Mouse (Mus musculus) midbrain, embryonic 14.5 days (tissue): ENCODE measurements around the gene Irak3. TPM values are rescaled to one million over a fixed set of nuclear protein-coding genes. Genes with fewer than 3 reads are reported as not detected.

Source experiments
- ATAC-seq: fragments of 200-750 bp; cut with Nextera tagmentation; 2 replicates; pipeline ENCODE4 v1.8.0; 2017; ENCODE audit warnings: moderate number of reproducible peaks, moderate library complexity; ENCODE audit not compliant: low FRiP score, low TSS enrichment
- DNase-seq: peaks from one replicate; pipeline ENCODE4 v3.0.0-alpha.2; 2015
- H3K27ac ChIP-seq: fragments of 300-500 bp; sonication (generic); replicated peaks from 2 replicates; pipeline ENCODE4 v1.5.1; 2014; ENCODE audit warnings: mild to moderate bottlenecking, low read depth, low read length, moderate library complexity
- H3K27me3 ChIP-seq: fragments of 300-500 bp; sonication (generic); 2 replicates; pipeline ENCODE4 v1.6.1; 2014; ENCODE audit warnings: low read length, control low read depth, mixed read lengths; ENCODE audit not compliant: control insufficient read depth, insufficient read depth
- H3K36me3 ChIP-seq: fragments of 300-500 bp; sonication (generic); 2 replicates; pipeline ENCODE4 v1.6.1; 2014; ENCODE audit warnings: low read length, control low read depth; ENCODE audit not compliant: control insufficient read depth, insufficient read depth
- H3K4me1 ChIP-seq: fragments of 300-500 bp; sonication (generic); 2 replicates; pipeline ENCODE4 v1.6.1; 2014; ENCODE audit warnings: mild to moderate bottlenecking, antibody characterized with exemption, low read length, control low read depth; ENCODE audit not compliant: control insufficient read depth, insufficient read depth
- H3K4me2 ChIP-seq: fragments of 300-500 bp; sonication (generic); 2 replicates; pipeline ENCODE4 v1.6.1; 2014; ENCODE audit warnings: mild to moderate bottlenecking, low read length, moderate library complexity
- H3K4me3 ChIP-seq: fragments of 300-500 bp; sonication (generic); replicated peaks from 2 replicates; pipeline ENCODE4 v1.5.1; 2014; ENCODE audit warnings: low read depth, low read length
- H3K9ac ChIP-seq: fragments of 300-500 bp; sonication (generic); replicated peaks from 2 replicates; pipeline ENCODE4 v1.6.1; 2014; ENCODE audit warnings: mild to moderate bottlenecking, low read length, moderate library complexity
- H3K9me3 ChIP-seq: fragments of 300-500 bp; sonication (generic); 2 replicates; pipeline ENCODE4 v1.6.1; 2016; ENCODE audit warnings: low read length, control low read depth, mixed read lengths; ENCODE audit not compliant: control insufficient read depth
- WGBS: fragments of 180-500 bp; shearing (Covaris S2); extraction: QIAGEN DNeasy Blood & Tissue Kit; methylation state at CpG from one replicate; pipeline ENCODE4 v1.1.7; 2014; 5-methylcytosine and 5-hydroxymethylcytosine counted together
- polyA plus RNA-seq: library from polyadenylated mRNA; unstranded; fragments of >200 nt; fragmentation: Nextera tagmentation; extraction: Ambion mirVana; gene quantifications from 2 replicates; pipeline ENCODE4 v1.2.1, GENCODE M21; 2014

Irak3 gene
- 0.13 and 0.45 TPM in 2 replicates for polyA plus RNA-seq

DNA sequence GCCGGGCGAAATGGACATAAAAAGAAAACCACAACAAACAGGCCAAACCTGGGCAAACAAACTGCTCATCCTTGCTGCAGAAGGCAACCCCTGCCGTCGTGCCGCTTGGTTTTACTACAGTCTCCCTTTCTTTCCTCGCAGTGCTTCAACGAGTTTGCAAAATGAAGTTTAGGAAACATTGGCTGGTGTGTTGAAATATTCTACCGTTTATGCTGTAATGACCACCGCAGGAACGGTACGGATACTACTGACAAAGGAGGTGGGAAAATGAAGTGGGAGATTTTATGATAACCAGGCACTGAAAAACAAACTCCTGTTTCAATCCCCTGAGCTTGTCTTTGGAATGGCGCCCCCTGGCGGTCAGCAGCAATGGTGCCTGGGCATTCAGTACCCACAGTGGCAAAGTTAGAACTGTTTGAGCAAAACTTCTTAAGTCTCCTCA, at the start of gene Irak3:
TSS of gene Irak3 (minus strand) at position 170 of the 442 bp plus-strand sequence.
- Histone ChIP-seq H3K9ac (peak within 1 kb of the TSS; percentile 43), H3K27me3 (peaks cover 11% of the 10 kb centered on the region), H3K9me3 (no peaks in the 10 kb centered on the region), H3K4me1 (peaks cover 8% of the 10 kb centered on the region; the same call in 1 of the 2 replicates), H3K27ac (no peak within 1 kb of the TSS), H3K4me3 (peak within 1 kb of the TSS; percentile 42), H3K4me2 (peak within 1 kb of the TSS; percentile 73), H3K36me3 (no peaks in the 10 kb centered on the region)
- ATAC-seq (no peak), DNase-seq (peak; percentile 90)
- WGBS = 3% methylated on average over 13 of the region's 13 CpGs

DNA sequence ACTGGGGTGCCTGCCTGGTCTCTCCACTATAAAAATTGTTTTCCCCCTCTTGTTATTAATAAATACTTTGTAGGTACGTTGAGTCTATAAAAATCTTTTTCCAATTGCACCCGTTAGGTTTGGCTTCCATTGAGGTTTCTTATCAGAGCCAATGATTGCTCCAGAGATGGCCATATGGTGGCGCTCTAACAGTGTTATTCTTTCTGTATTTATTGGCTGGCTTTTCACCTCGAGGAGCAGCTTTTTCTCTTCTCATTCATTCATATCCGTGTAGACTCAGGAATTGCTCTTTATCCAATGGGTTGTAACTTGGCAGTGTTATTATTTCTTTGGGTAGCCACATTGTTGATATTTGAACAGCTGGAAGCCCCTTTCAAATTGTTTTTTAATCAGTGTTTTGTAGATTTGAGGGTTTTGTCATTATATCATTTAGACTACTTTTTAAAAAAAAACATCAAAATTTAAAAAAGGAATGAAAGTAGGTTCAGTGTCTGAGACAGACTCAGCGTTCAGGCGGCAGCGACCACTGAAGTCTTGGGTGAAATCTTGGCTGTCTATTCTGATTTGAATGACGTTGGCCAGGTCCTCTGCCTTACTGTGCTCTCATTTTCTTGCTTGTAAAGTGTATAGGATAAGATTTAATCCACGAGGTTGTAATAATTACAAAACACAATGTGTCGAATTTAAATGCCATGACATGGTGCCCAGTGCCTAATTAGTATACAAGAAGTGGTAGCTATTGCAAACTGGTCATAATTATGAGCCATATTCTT, 49.2 kb upstream of the Irak3 start:
- Histone ChIP-seq H3K27me3 (0 out of 2 replicates have a peak, but pooled peaks cover 4% of the 10 kb centered on the region), H3K4me3 (no peak overlapping the region), H3K36me3 (no peaks in the 10 kb centered on the region), H3K27ac (no peak overlapping the region), H3K4me2 (no peak overlapping the region), H3K9me3 (no peaks in the 10 kb centered on the region), H3K9ac (no peak overlapping the region), H3K4me1 (no peaks in the 10 kb centered on the region)
- ATAC-seq (no peak), DNase-seq (no peak)
- 59% methylated on average over 11 of the region's 11 CpGs for WGBS

DNA sequence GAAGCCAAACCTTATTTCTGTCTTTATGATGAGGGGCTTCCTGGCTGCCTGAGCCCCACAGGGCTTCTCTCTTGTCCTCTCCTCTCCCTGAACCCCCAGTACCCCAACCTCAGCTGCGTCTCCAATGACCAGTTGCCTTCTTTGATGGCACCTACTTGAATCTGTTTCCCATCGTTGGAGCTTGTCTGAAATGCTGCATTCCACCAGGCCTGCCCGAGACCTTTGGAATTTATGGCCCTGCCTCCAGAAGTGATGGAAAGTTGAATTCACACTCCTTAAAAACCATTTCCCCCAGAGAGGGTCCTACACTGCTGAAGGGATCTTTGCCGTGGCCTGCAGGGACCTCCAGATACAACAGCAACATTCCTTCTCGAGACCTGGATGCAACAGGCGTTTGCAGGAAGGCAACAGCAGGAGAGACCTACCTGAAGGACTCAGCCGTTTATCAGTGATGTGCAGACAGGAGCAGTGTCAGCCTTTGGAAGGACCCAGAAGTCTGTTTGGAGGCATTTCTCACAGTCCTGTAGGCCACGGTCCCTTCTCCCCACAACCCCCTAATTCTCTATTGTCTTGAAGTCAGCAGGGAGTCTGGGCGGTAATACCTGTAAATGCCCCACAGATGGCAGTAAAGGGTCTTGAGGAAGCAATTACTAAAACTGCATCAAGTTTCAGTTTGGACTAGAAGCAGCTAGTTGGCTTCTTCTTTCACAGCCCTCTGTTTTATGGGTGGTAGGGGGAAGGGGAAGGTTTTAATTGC, 45.2 kb upstream of the Irak3 start:
- no peaks in the 10 kb centered on the region for H3K36me3 ChIP-seq
- H3K27ac ChIP-seq = no peak overlapping the region
- ATAC-seq (no peak), DNase-seq (peak; percentile 85)
- no peaks in the 10 kb centered on the region for H3K4me1 ChIP-seq
- no peak overlapping the region for H3K4me2 ChIP-seq
- no peak overlapping the region for H3K9ac ChIP-seq
- 48% methylated on average over 9 of the region's 9 CpGs for WGBS
- no peaks in the 10 kb centered on the region for H3K27me3 ChIP-seq
- no peaks in the 10 kb centered on the region for H3K9me3 ChIP-seq
- H3K4me3 ChIP-seq = no peak overlapping the region

DNA sequence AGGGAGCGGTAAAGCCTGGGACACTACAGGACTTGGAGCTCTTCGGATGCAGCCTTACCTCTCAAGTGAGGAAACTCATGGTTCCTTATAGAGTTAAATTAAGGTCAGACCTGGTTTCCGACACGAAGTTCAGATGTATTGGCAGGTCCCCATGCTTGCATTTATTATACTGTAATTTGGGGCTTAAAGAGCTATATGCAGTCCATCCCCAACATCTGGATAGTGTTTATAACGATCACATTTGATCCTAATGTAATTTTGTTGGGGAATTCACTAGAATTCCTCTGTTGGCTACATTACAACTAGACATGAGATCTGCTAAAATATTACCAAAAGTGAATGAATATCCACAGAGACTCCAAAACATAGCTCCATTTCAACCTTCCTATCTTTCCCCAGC, 43.8 kb upstream of the Irak3 start:
- 87% methylated on average over 5 of the region's 5 CpGs for WGBS
- Histone ChIP-seq H3K36me3 (no peaks in the 10 kb centered on the region), H3K9ac (no peak overlapping the region), H3K4me2 (no peak overlapping the region), H3K4me3 (no peak overlapping the region), H3K27me3 (no peaks in the 10 kb centered on the region), H3K9me3 (no peaks in the 10 kb centered on the region), H3K27ac (no peak overlapping the region), H3K4me1 (no peaks in the 10 kb centered on the region)
- ATAC-seq (no peak), DNase-seq (no peak)

DNA sequence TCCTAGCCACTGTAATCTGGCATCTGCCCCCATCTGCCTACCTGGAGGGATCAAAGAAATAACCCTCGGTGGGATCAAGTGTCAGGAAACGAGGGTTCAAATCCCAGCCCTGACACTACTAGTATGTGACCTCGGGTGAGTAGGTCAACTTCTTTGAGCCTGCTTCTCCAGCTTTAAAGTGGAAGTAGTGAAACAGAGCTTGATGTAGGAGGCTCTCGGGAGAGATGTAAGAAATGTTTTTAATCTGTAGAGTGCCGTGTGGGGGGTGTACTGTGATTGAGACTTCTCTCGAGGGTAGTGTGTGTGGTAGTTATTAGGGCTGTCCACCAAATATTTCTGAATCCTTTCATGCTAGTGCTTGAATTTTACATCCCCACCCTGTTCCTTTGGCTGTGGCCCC, 40.5 kb upstream of the Irak3 start:
- DNase-seq = no peak
- H3K27me3 ChIP-seq = no peaks in the 10 kb centered on the region
- 74% methylated on average over 6 of the region's 6 CpGs for WGBS
- H3K4me1 ChIP-seq = no peaks in the 10 kb centered on the region
- H3K4me2 ChIP-seq = no peak overlapping the region
- no peak overlapping the region for H3K27ac ChIP-seq
- no peak for ATAC-seq
- no peaks in the 10 kb centered on the region for H3K9me3 ChIP-seq
- H3K36me3 ChIP-seq = no peaks in the 10 kb centered on the region
- no peak overlapping the region for H3K9ac ChIP-seq
- no peak overlapping the region for H3K4me3 ChIP-seq

DNA sequence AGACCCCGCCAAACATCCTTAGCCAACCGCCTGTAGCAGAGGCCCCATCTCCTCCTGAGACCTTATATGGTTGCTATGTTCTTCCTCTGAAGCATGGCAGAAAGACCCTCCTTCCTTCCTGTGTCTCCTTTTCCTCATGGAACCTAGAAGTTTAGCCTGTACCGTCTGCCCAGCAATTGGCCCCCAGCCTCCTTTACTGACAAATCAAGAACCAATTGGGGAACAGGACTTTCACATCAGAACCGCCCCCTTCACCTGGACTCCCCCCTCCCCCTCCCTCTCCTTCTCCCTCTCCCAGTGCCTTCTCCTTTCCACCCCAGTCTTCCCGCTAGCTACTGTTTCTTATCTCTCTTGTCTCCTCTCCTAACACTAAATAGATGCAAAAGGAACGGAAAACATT, 37.5 kb upstream of the Irak3 start:
- no peaks in the 10 kb centered on the region for H3K27me3 ChIP-seq
- H3K4me2 ChIP-seq = no peak overlapping the region
- no peaks in the 10 kb centered on the region for H3K4me1 ChIP-seq
- WGBS = 68% methylated on average over 6 of the region's 6 CpGs
- DNase-seq (no peak), ATAC-seq (no peak)
- H3K36me3 ChIP-seq = no peaks in the 10 kb centered on the region
- no peak overlapping the region for H3K9ac ChIP-seq
- H3K9me3 ChIP-seq = no peaks in the 10 kb centered on the region
- H3K27ac ChIP-seq = no peak overlapping the region
- no peak overlapping the region for H3K4me3 ChIP-seq

DNA sequence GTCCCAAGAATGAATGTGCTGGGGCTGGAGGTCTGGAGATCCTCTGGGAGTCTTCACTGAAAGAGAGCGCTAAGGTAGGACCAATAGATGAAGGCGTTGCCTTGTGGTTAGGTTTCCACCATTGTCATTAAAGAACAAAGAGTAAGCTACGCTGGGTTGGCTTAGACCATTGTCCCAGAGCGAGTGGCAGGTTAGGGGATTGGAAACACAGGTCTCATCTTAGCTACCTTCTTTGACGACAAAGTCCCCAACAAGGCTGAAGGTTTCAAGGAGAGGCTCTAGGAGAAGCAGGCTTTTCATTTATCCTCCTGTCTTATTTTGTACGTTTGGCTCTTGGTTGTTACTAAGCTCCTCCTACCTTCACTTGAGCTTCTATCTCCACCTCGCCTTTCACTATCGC, 36.3 kb upstream of the Irak3 start:
- no peak overlapping the region for H3K9ac ChIP-seq
- no peaks in the 10 kb centered on the region for H3K9me3 ChIP-seq
- H3K36me3 ChIP-seq = no peaks in the 10 kb centered on the region
- H3K27me3 ChIP-seq = no peaks in the 10 kb centered on the region
- WGBS = 87% methylated on average over 8 of the region's 8 CpGs
- H3K27ac ChIP-seq = no peak overlapping the region
- DNase-seq (no peak), ATAC-seq (no peak)
- no peak overlapping the region for H3K4me2 ChIP-seq
- H3K4me3 ChIP-seq = no peak overlapping the region
- H3K4me1 ChIP-seq = no peaks in the 10 kb centered on the region

DNA sequence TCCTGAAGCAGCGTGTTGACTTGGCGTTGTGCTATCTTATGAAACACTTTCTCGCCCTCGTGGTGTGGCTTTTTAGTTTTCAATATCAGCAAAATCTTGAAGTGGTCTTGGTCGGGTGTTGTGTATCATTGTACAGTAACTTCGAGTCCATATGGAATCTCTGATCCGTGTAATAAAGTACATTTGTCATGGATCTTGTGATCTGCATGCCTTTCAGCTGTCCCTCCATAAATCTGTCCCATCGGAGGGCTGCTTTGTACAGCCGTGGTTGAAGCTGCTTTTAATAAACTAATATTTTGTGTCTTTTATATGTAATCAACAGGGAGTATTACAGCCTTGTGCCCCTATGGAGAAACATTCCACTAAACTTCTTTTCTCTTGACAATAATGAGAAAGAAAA, 34.9 kb upstream of the Irak3 start:
- 84% methylated on average over 9 of the region's 9 CpGs for WGBS
- H3K9ac ChIP-seq = no peak overlapping the region
- no peak overlapping the region for H3K4me3 ChIP-seq
- no peak overlapping the region for H3K4me2 ChIP-seq
- H3K27ac ChIP-seq = no peak overlapping the region
- no peaks in the 10 kb centered on the region for H3K4me1 ChIP-seq
- H3K9me3 ChIP-seq = no peaks in the 10 kb centered on the region
- H3K27me3 ChIP-seq = no peaks in the 10 kb centered on the region
- DNase-seq (no peak), ATAC-seq (no peak)
- no peaks in the 10 kb centered on the region for H3K36me3 ChIP-seq
